Mouse (Mus musculus) mesoderm, embryonic 11.5 days (tissue): ENCODE data around the gene Fundc2.

Source experiments
- DNase-seq: peaks from one replicate; pipeline ENCODE4 v3.0.0-alpha.2; 2012; ENCODE audit warnings: low read depth, low spot score

The Fundc2 gene

GRCm38 (mm10) chrX:75382195-75382771 is at the start of gene Fundc2, which contains the start of gene F8:
Fundc2 (plus strand) TSS chrX:75382399.
F8 (minus strand) TSS chrX:75382615.
- peak; percentile 80 for DNase-seq

GRCm38 (mm10) chrX:75370197-75370596 is 12.0 kb upstream of the Fundc2 start:
- DNase-seq, result no peak

- no peak for DNase-seq
Measured at GRCm38 (mm10) chrX:75372666-75373425, 9.4 kb upstream of the Fundc2 start.

GRCm38 (mm10) chrX:75376815-75377214 is 5.4 kb upstream of the Fundc2 start:
- no peak for DNase-seq

GRCm38 (mm10) chrX:75381176-75381575 is 1.0 kb upstream of the Fundc2 start:
- no peak for DNase-seq

- DNase-seq, result no peak
Measured at GRCm38 (mm10) chrX:75381699-75382098, 500 bp upstream of the Fundc2 start.

- DNase-seq, result no peak
Measured at GRCm38 (mm10) chrX:75399471-75399870, 17.3 kb downstream of the Fundc2 start.

- no peak for DNase-seq
Measured at GRCm38 (mm10) chrX:75402668-75403067, 20.5 kb downstream of the Fundc2 start.

GRCm38 (mm10) chrX:75403350-75403749 is 21.2 kb downstream of the Fundc2 start:
- no peak for DNase-seq

- DNase-seq, result no peak
Measured at GRCm38 (mm10) chrX:75409711-75410110, 27.5 kb downstream of the Fundc2 start.

- peak; percentile 91 for DNase-seq
Measured at GRCm38 (mm10) chrX:75415936-75416785, 34.0 kb downstream of the Fundc2 start, which contains the start of the genes Cmc4, Mtcp1 and Brcc3. Cmc4 (minus strand) TSS chrX:75416584. Mtcp1 (minus strand) TSS chrX:75416588. Brcc3 (plus strand) TSS chrX:75416628.
